Mouse (Mus musculus) C2C12 (cell line): ENCODE results near the gene Nln.

ENCODE experiments used
- CEBPB ChIP-seq: IDR thresholded peaks from one replicate; pipeline ENCODE4 v1.6.1; 2011; ENCODE audit warnings: low read depth, mild to moderate bottlenecking, control low read depth, moderate library complexity
- CTCF ChIP-seq: IDR thresholded peaks from one replicate; pipeline ENCODE4 v1.5.1; 2011; ENCODE audit not compliant: control insufficient read depth, insufficient read depth, insufficient read length
- FOSL1 ChIP-seq: IDR thresholded peaks from one replicate; pipeline ENCODE4 v1.8.0; 2011; ENCODE audit warnings: mild to moderate bottlenecking, low read length; ENCODE audit not compliant: poor library complexity, insufficient read depth, severe bottlenecking
- MYOD1 ChIP-seq: IDR thresholded peaks from one replicate; pipeline ENCODE4 v1.6.1; 2011; ENCODE audit warnings: low read depth; ENCODE audit not compliant: control insufficient read depth, insufficient read length
- MYOG ChIP-seq: IDR thresholded peaks from one replicate; pipeline ENCODE4 v1.6.1; 2011; ENCODE audit not compliant: control insufficient read depth, insufficient read length; ENCODE audit errors: extremely low read depth
- USF1 ChIP-seq: IDR thresholded peaks from one replicate; pipeline ENCODE4 v1.6.1; 2011; ENCODE audit warnings: low read depth, mild to moderate bottlenecking, control low read depth, moderate library complexity

DNA sequence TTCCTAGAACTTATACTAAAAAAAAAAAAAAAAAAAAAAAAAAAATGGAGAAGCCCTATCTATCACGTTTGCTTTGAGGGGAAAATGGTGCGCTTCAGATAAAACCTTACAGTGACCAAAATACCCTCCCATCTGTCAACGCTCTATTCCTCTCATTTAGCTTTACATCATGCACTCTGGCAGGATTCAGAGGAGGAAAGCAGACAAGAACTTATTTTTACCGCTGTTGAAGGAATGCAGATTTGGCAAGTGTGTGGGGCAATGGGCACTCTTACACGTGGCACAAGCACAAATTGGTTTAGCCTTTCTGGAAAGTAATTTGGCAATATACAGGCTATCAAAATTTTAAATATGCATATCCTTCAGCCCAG lies 115.3 kb downstream of the Nln start:
- TF ChIP-seq CTCF: no peak
- no peak for TF ChIP-seq USF1
- no peak for TF ChIP-seq MYOD1
- no peak for TF ChIP-seq CEBPB
- TF ChIP-seq FOSL1: no peak
- TF ChIP-seq MYOG: no peak
